Mouse (Mus musculus) lung, postnatal 0 days (tissue): ENCODE measurements around the gene Schip1. TPM values are rescaled to one million over a fixed set of nuclear protein-coding genes. Genes with fewer than 3 reads are reported as not detected.

Experiments used
- ATAC-seq: fragments of 200-750 bp; cut with Nextera tagmentation; 2 replicates; pipeline ENCODE4 v1.8.0; 2017; ENCODE audit warnings: moderate library complexity
- DNase-seq: peaks from one replicate; pipeline ENCODE4 v3.0.0-alpha.2; 2016; ENCODE audit warnings: low spot score
- H3K27ac ChIP-seq: fragments of 300-500 bp; sonication (generic); 2 replicates; pipeline ENCODE4 v1.5.1; 2014; ENCODE audit warnings: antibody characterized with exemption, mild to moderate bottlenecking, low read length, mixed read lengths
- H3K27me3 ChIP-seq: fragments of 300-500 bp; sonication (generic); replicated peaks from 2 replicates; pipeline ENCODE4 v1.6.1; 2014; ENCODE audit warnings: low read length, mixed read lengths; ENCODE audit not compliant: insufficient read depth
- H3K36me3 ChIP-seq: fragments of 300-500 bp; sonication (generic); 2 replicates; pipeline ENCODE4 v1.6.1; 2014; ENCODE audit warnings: low read length, mixed read lengths; ENCODE audit not compliant: insufficient read depth
- H3K4me1 ChIP-seq: fragments of 300-500 bp; sonication (generic); 2 replicates; pipeline ENCODE4 v1.6.1; 2014; ENCODE audit warnings: antibody characterized with exemption, low read depth, low read length, mixed read lengths; ENCODE audit not compliant: insufficient read depth
- H3K4me2 ChIP-seq: fragments of 300-500 bp; sonication (generic); replicated peaks from 2 replicates; pipeline ENCODE4 v1.6.1; 2014; ENCODE audit warnings: low read depth, mild to moderate bottlenecking, low read length, moderate library complexity, mixed read lengths
- H3K4me3 ChIP-seq: fragments of 300-500 bp; sonication (generic); 2 replicates; pipeline ENCODE4 v1.5.1; 2014; ENCODE audit warnings: low read depth, low read length
- H3K9ac ChIP-seq: fragments of 300-500 bp; sonication (generic); replicated peaks from 2 replicates; pipeline ENCODE4 v1.6.1; 2014; ENCODE audit warnings: low read depth, mild to moderate bottlenecking
- H3K9me3 ChIP-seq: fragments of 300-500 bp; sonication (generic); 2 replicates; pipeline ENCODE4 v1.6.1; 2016; ENCODE audit warnings: low read length, mixed read lengths
- CTCF ChIP-seq: IDR thresholded peaks from 2 replicates; pipeline ENCODE4 v1.5.1; 2016; ENCODE audit warnings: antibody characterized with exemption, mild to moderate bottlenecking
- EP300 ChIP-seq: IDR thresholded peaks from 2 replicates; pipeline ENCODE4 v1.6.1; 2016; ENCODE audit warnings: antibody characterized with exemption, mild to moderate bottlenecking, control low read depth
- WGBS: fragments of 180-500 bp; shearing (Covaris S2); extraction: QIAGEN DNeasy Blood & Tissue Kit; methylation state at CpG from one replicate; pipeline ENCODE4 v1.1.7; 2014; 5-methylcytosine and 5-hydroxymethylcytosine counted together
- polyA plus RNA-seq: library from polyadenylated mRNA; unstranded; fragments of >200 nt; fragmentation: Nextera tagmentation; extraction: Ambion mirVana; gene quantifications from 2 replicates; pipeline ENCODE4 v1.2.1, GENCODE M21; 2015

Gene Schip1
- 52.2 and 56.8 TPM in 2 replicates for polyA plus RNA-seq

- no peak within 1 kb of the TSS for H3K4me2 ChIP-seq
- H3K27me3 ChIP-seq: no peaks in the 10 kb centered on the region
- DNase-seq: peak; percentile 78
- H3K9me3 ChIP-seq: no peaks in the 10 kb centered on the region
- 23% methylated on average over 12 of the region's 12 CpGs for WGBS
- H3K4me1 ChIP-seq: no peaks in the 10 kb centered on the region
- no peaks in the 10 kb centered on the region for H3K36me3 ChIP-seq
- no peak within 1 kb of the TSS for H3K27ac ChIP-seq
- TF ChIP-seq CTCF: no peak
- no peak for TF ChIP-seq EP300
- H3K4me3 ChIP-seq: no peak within 1 kb of the TSS
- no peak within 1 kb of the TSS for H3K9ac ChIP-seq
- no peak; the same call in 1 of the 2 replicates for ATAC-seq
Measured at GRCm38 (mm10) chr3:68064731-68065130, at the start of gene Schip1. Gene Schip1, plus strand, starts transcription at chr3:68064802.

GRCm38 (mm10) chr3:68015786-68016185 lies 48.8 kb upstream of the Schip1 start:
- no peak overlapping the region for H3K4me3 ChIP-seq
- ATAC-seq (no peak), DNase-seq (no peak)
- no peaks in the 10 kb centered on the region for H3K36me3 ChIP-seq
- H3K9me3 ChIP-seq: no peaks in the 10 kb centered on the region
- H3K27me3 ChIP-seq: no peaks in the 10 kb centered on the region
- no peak overlapping the region for H3K9ac ChIP-seq
- no peak overlapping the region for H3K27ac ChIP-seq
- H3K4me1 ChIP-seq: no peaks in the 10 kb centered on the region
- no peak overlapping the region for H3K4me2 ChIP-seq
- no peak for TF ChIP-seq EP300
- no peak for TF ChIP-seq CTCF
- 65% methylated on average over 1 of the region's 1 CpGs for WGBS

- TF ChIP-seq EP300: no peak
- no peak for TF ChIP-seq CTCF
- H3K36me3 ChIP-seq: no peaks in the 10 kb centered on the region
- WGBS: 51% methylated on average over 4 of the region's 4 CpGs
- ATAC-seq (no peak), DNase-seq (no peak)
- no peak overlapping the region for H3K27ac ChIP-seq
- no peak overlapping the region for H3K9ac ChIP-seq
- H3K4me2 ChIP-seq: no peak overlapping the region
- H3K27me3 ChIP-seq: no peaks in the 10 kb centered on the region
- no peak overlapping the region for H3K4me3 ChIP-seq
- H3K9me3 ChIP-seq: no peaks in the 10 kb centered on the region
- H3K4me1 ChIP-seq: no peaks in the 10 kb centered on the region
Measured at GRCm38 (mm10) chr3:68019401-68019800, 45.2 kb upstream of the Schip1 start.

GRCm38 (mm10) chr3:68036097-68036496 lies 28.5 kb upstream of the Schip1 start:
- no peak overlapping the region for H3K4me2 ChIP-seq
- no peak overlapping the region for H3K4me3 ChIP-seq
- 54% methylated on average over 3 of the region's 3 CpGs for WGBS
- H3K27ac ChIP-seq: no peak overlapping the region
- no peak overlapping the region for H3K9ac ChIP-seq
- no peak for TF ChIP-seq CTCF
- TF ChIP-seq EP300: no peak
- no peaks in the 10 kb centered on the region for H3K27me3 ChIP-seq
- no peaks in the 10 kb centered on the region for H3K9me3 ChIP-seq
- H3K36me3 ChIP-seq: no peaks in the 10 kb centered on the region
- DNase-seq: no peak
- no peak for ATAC-seq
- no peaks in the 10 kb centered on the region for H3K4me1 ChIP-seq

GRCm38 (mm10) chr3:68042951-68043350 lies 21.7 kb upstream of the Schip1 start:
- Histone ChIP-seq H3K4me2 (no peak overlapping the region), H3K27ac (no peak overlapping the region), H3K27me3 (no peaks in the 10 kb centered on the region), H3K4me1 (no peaks in the 10 kb centered on the region), H3K36me3 (no peaks in the 10 kb centered on the region), H3K9me3 (no peaks in the 10 kb centered on the region), H3K4me3 (no peak overlapping the region), H3K9ac (no peak overlapping the region)
- ATAC-seq (no peak), DNase-seq (no peak)
- 93% methylated on average over 2 of the region's 2 CpGs for WGBS
- TF ChIP-seq CTCF (no peak), EP300 (no peak)

GRCm38 (mm10) chr3:68045475-68046416 lies 18.9 kb upstream of the Schip1 start:
- Histone ChIP-seq H3K9me3 (no peaks in the 10 kb centered on the region), H3K36me3 (no peaks in the 10 kb centered on the region), H3K27me3 (no peaks in the 10 kb centered on the region), H3K27ac (no peak overlapping the region), H3K9ac (no peak overlapping the region), H3K4me3 (no peak overlapping the region), H3K4me2 (no peak overlapping the region), H3K4me1 (no peaks in the 10 kb centered on the region)
- TF ChIP-seq EP300 (no peak), CTCF (peak; percentile 90)
- WGBS: 47% methylated on average over 9 of the region's 9 CpGs
- DNase-seq (peak; percentile 82), ATAC-seq (0 out of 2 replicates have a peak, but pooled peaks have one; percentile 23)
